ENCODE assay signal across 23 mouse cellular contexts in genomic region chr5:64220776-64221175, GRCm38 (mm10).
"Had no signal": no experiment of that assay in that cellular context is flagged by ENCODE, and none has a peak within 500 bp of the region (broad histone marks: within the 10 kb centered on the region; RNA-seq: fewer than 3 reads in every experiment).

No protein-coding gene starts in this region.

- H3K27me3 ChIP-seq: heart, embryonic 13.5 days; heart, embryonic 15.5 days; hindbrain, embryonic 12.5 days; intestine, embryonic 15.5 days; liver, embryonic 12.5 days had no signal

- DNase-seq: gastrocnemius, adult 2 months; gastrocnemius, postnatal 10 days; gastrocnemius, postnatal 25 days; heart, postnatal 4 days; kidney, adult 18-20 months; kidney, adult 8-10 months; kidney, postnatal 14 days; kidney, postnatal 36 days; layer of hippocampus, adult 9-11 months; layer of hippocampus, postnatal 36 days; left cerebral cortex, postnatal 4 days had no signal

- H3K4me2 ChIP-seq: heart, embryonic 13.5 days; heart, embryonic 15.5 days; hindbrain, embryonic 12.5 days; hindbrain, embryonic 14.5 days; intestine, embryonic 15.5 days; liver, embryonic 12.5 days had no signal

- H3K9ac ChIP-seq: heart, embryonic 13.5 days; heart, embryonic 15.5 days; hindbrain, embryonic 12.5 days; hindbrain, embryonic 14.5 days; intestine, embryonic 15.5 days; liver, embryonic 12.5 days; liver, embryonic 14.5 days had no signal

- H3K36me3 ChIP-seq: heart, embryonic 13.5 days; heart, embryonic 15.5 days; hindbrain, embryonic 10.5 days; hindbrain, embryonic 12.5 days; intestine, embryonic 15.5 days; liver, embryonic 12.5 days had no signal

- H3K4me1 ChIP-seq: liver, embryonic 12.5 days had no signal

- H3K9me3 ChIP-seq: heart, embryonic 13.5 days; heart, embryonic 15.5 days; hindbrain, embryonic 10.5 days; hindbrain, embryonic 12.5 days; intestine, embryonic 15.5 days; liver, embryonic 12.5 days had no signal

- H3K4me3 ChIP-seq: gastrocnemius, adult 2 months; heart, adult 2 months; heart, embryonic 13.5 days; heart, embryonic 15.5 days; hindbrain, embryonic 10.5 days; hindbrain, embryonic 12.5 days; intestine, embryonic 15.5 days; liver, embryonic 12.5 days had no signal

- H3K27ac ChIP-seq: heart, adult 2 months; heart, embryonic 13.5 days; heart, embryonic 15.5 days; hindbrain, embryonic 10.5 days; hindbrain, embryonic 12.5 days; hindbrain, embryonic 14.5 days; intestine, embryonic 15.5 days; liver, embryonic 12.5 days; liver, embryonic 14.5 days had no signal

- ATAC-seq: forebrain, embryonic 16.5 days; hindbrain, embryonic 16.5 days; inflammation-experienced regulatory T-cells, adult 6 months; intestine, embryonic 15.5 days; liver, embryonic 12.5 days had no signal
